Mouse (Mus musculus) telencephalon, adult 2 months (tissue): ENCODE data around the gene Prdm2.

ENCODE experiments used
- DNase-seq: peaks from one replicate; pipeline ENCODE4 v3.0.0-alpha.2; 2011; ENCODE audit warnings: low read depth, low spot score

Prdm2 gene

GRCm38 (mm10) chr4:143155036-143155435 is 57.8 kb downstream of the Prdm2 start:
- no peak for DNase-seq

GRCm38 (mm10) chr4:143154571-143154970 is 58.2 kb downstream of the Prdm2 start:
- no peak for DNase-seq

- no peak for DNase-seq
Observed at GRCm38 (mm10) chr4:143152634-143153033, 60.2 kb downstream of the Prdm2 start.

GRCm38 (mm10) chr4:143151267-143151666 is 61.5 kb downstream of the Prdm2 start:
- no peak for DNase-seq

- no peak for DNase-seq
Observed at GRCm38 (mm10) chr4:143147666-143148065, 65.1 kb downstream of the Prdm2 start.

GRCm38 (mm10) chr4:143143615-143144014 is 69.2 kb downstream of the Prdm2 start:
- DNase-seq, result no peak

- no peak for DNase-seq
Observed at GRCm38 (mm10) chr4:143141645-143142259, 71.0 kb downstream of the Prdm2 start.

GRCm38 (mm10) chr4:143140940-143141339 is 71.9 kb downstream of the Prdm2 start:
- no peak for DNase-seq

- peak; percentile 85 for DNase-seq
Observed at GRCm38 (mm10) chr4:143132433-143132832, 80.4 kb downstream of the Prdm2 start.

- DNase-seq, result no peak
Observed at GRCm38 (mm10) chr4:143130441-143130840, 82.4 kb downstream of the Prdm2 start.

GRCm38 (mm10) chr4:143129261-143129760 is 83.5 kb downstream of the Prdm2 start:
- DNase-seq, result no peak

- no peak for DNase-seq
Observed at GRCm38 (mm10) chr4:143127171-143127570, 85.6 kb downstream of the Prdm2 start.

GRCm38 (mm10) chr4:143126476-143126875 is 86.3 kb downstream of the Prdm2 start:
- DNase-seq, result peak; percentile 84

GRCm38 (mm10) chr4:143125290-143125689 is 87.5 kb downstream of the Prdm2 start:
- no peak for DNase-seq

- DNase-seq, result no peak
Observed at GRCm38 (mm10) chr4:143123043-143123442, 89.8 kb downstream of the Prdm2 start.

- no peak for DNase-seq
Observed at GRCm38 (mm10) chr4:143121174-143121573, 91.6 kb downstream of the Prdm2 start.

GRCm38 (mm10) chr4:143120008-143120407 is 92.8 kb downstream of the Prdm2 start:
- DNase-seq, result no peak

- no peak for DNase-seq
Observed at GRCm38 (mm10) chr4:143118843-143119242, 94.0 kb downstream of the Prdm2 start.

GRCm38 (mm10) chr4:143115851-143116250 is 96.9 kb downstream of the Prdm2 start:
- no peak for DNase-seq

- no peak for DNase-seq
Observed at GRCm38 (mm10) chr4:143114232-143114979, 98.4 kb downstream of the Prdm2 start.

GRCm38 (mm10) chr4:143112985-143113384 is 99.8 kb downstream of the Prdm2 start:
- no peak for DNase-seq

GRCm38 (mm10) chr4:143112439-143112838 is 100.4 kb downstream of the Prdm2 start:
- DNase-seq, result no peak

- DNase-seq, result no peak
Observed at GRCm38 (mm10) chr4:143111872-143112271, 100.9 kb downstream of the Prdm2 start.
